Mouse (Mus musculus) kidney, postnatal 4 days (tissue): ENCODE measurements around the gene Mrpl21.

Source experiments
- DNase-seq, 2 experiments: peaks; one replicate each; pipeline ENCODE4 v3.0.0; 2021; ENCODE audit warnings: mixed read lengths in 2 of 2

Mrpl21 gene

GRCm38 (mm10) chr19:3297775-3298174 lies 15.1 kb downstream of the Mrpl21 start:
- DNase-seq, result no peak

GRCm38 (mm10) chr19:3304017-3304416 lies 21.3 kb downstream of the Mrpl21 start:
- no peak for DNase-seq

- DNase-seq, result no peak
Observed at GRCm38 (mm10) chr19:3307175-3307949, 24.7 kb downstream of the Mrpl21 start.

GRCm38 (mm10) chr19:3319341-3319740 lies 36.6 kb downstream of the Mrpl21 start:
- DNase-seq, result no peak

GRCm38 (mm10) chr19:3320086-3320485 lies 37.4 kb downstream of the Mrpl21 start:
- DNase-seq, result no peak

- no peak for DNase-seq
Observed at GRCm38 (mm10) chr19:3320801-3321200, 38.1 kb downstream of the Mrpl21 start.

- peak; percentile 86 to 92 for DNase-seq
Observed at GRCm38 (mm10) chr19:3321617-3322016, 38.9 kb downstream of the Mrpl21 start.

GRCm38 (mm10) chr19:3322261-3322969 lies 39.7 kb downstream of the Mrpl21 start, which contains the start of gene Cpt1a:
Gene Cpt1a, plus strand, starts transcription at chr19:3322334.
- peak; percentile 61 to 81 for DNase-seq

GRCm38 (mm10) chr19:3323201-3323621 lies 40.5 kb downstream of the Mrpl21 start:
- DNase-seq, result peak; percentile 93 to 96

- peak; percentile 80 to 86 for DNase-seq
Observed at GRCm38 (mm10) chr19:3323753-3324270, 41.1 kb downstream of the Mrpl21 start.

- peak; percentile 33 to 57 for DNase-seq
Observed at GRCm38 (mm10) chr19:3324271-3324811, 41.6 kb downstream of the Mrpl21 start.

- peak; percentile 96 to 98 for DNase-seq
Observed at GRCm38 (mm10) chr19:3324931-3325711, 42.4 kb downstream of the Mrpl21 start.

- peak; percentile 35 to 62 for DNase-seq
Observed at GRCm38 (mm10) chr19:3325771-3326478, 43.2 kb downstream of the Mrpl21 start.

- DNase-seq, result peak; percentile 39 to 59
Observed at GRCm38 (mm10) chr19:3326479-3327047, 43.9 kb downstream of the Mrpl21 start.

GRCm38 (mm10) chr19:3333247-3333646 lies 50.5 kb downstream of the Mrpl21 start:
- peak; percentile 29 to 57 for DNase-seq

- peak; percentile 25 to 54 for DNase-seq
Observed at GRCm38 (mm10) chr19:3333694-3334515, 51.2 kb downstream of the Mrpl21 start.

GRCm38 (mm10) chr19:3334550-3334949 lies 51.8 kb downstream of the Mrpl21 start:
- no peak for DNase-seq

GRCm38 (mm10) chr19:3335917-3336316 lies 53.2 kb downstream of the Mrpl21 start:
- DNase-seq, result no peak

GRCm38 (mm10) chr19:3336485-3337255 lies 54.0 kb downstream of the Mrpl21 start:
- DNase-seq, result peak; percentile 24 to 47

GRCm38 (mm10) chr19:3339187-3339586 lies 56.5 kb downstream of the Mrpl21 start:
- DNase-seq, result no peak
